Mouse (Mus musculus) cerebellum, adult 2 months (tissue): Measurements from ENCODE around the gene Rnf103.

Experiments used
- CTCF ChIP-seq: fragments of 200-500 bp; IDR thresholded peaks from 2 replicates; pipeline ENCODE4 v1.5.1; 2011; ENCODE audit warnings: low read depth, mild to moderate bottlenecking, control low read depth, low read length, moderate library complexity, borderline replicate concordance; ENCODE audit not compliant: insufficient read depth
- POLR2A ChIP-seq: fragments of 200-500 bp; IDR thresholded peaks from 2 replicates; pipeline ENCODE4 v1.6.1; 2011; ENCODE audit warnings: low read length, control low read depth, borderline replicate concordance; ENCODE audit not compliant: insufficient read depth

- TF ChIP-seq CTCF (no peak), POLR2A (no peak)
Measured at GRCm38 (mm10) chr6:71486867-71487266, 6.8 kb upstream of the Rnf103 start.
